ENCODE assay signal across 12 mouse cellular contexts in genomic region chr1:152792736-152793494, GRCm38 (mm10). TPM values are rescaled to one million over a fixed set of nuclear protein-coding genes. Genes with fewer than 3 reads are reported as not detected.
A peak's percentile ranks its signal among the peaks of the same experiment; 100 is the strongest.
DNase-seq lines count a peak whose midpoint lies in the region; ATAC-seq and TF ChIP-seq lines count a peak whose summit lies in the region.
"Had no signal": no experiment of that assay in that cellular context is flagged by ENCODE, and none has a peak within 500 bp of the region (broad histone marks: within the 10 kb centered on the region; RNA-seq: fewer than 3 reads in every experiment).

No protein-coding gene starts in this region.

- no peak for TF ChIP-seq CTCF in hindbrain, postnatal 0 days (IDR thresholded peaks at IDR 0.05; ENCODE audit: low read depth)
- TF ChIP-seq CTCF in olfactory bulb, adult 2 months (IDR thresholded peaks at IDR 0.05; ENCODE audit: insufficient read depth, low read depth, low read length): no peak

- no peak overlapping the region for H3K4me2 ChIP-seq in midbrain, embryonic 12.5 days (replicated peaks)
- no peak overlapping the region; the same call in 1 of the 2 replicates for H3K4me2 ChIP-seq in midbrain, embryonic 15.5 days
- no peak overlapping the region for H3K4me2 ChIP-seq in hindbrain, postnatal 0 days (ENCODE audit: low read depth, low read length)
- H3K4me2 ChIP-seq: lung, embryonic 15.5 days had no signal

- H3K9me3 ChIP-seq in midbrain, embryonic 12.5 days: peaks cover 4% of the 10 kb centered on the region; the same call in 1 of the 2 replicates
- H3K9me3 ChIP-seq in midbrain, embryonic 15.5 days: no peaks in the 10 kb centered on the region
- H3K9me3 ChIP-seq in hindbrain, postnatal 0 days (ENCODE audit: low read length): no peaks in the 10 kb centered on the region
- H3K9me3 ChIP-seq: lung, embryonic 15.5 days had no signal

- H3K36me3 ChIP-seq in midbrain, embryonic 12.5 days: no peaks in the 10 kb centered on the region
- no peaks in the 10 kb centered on the region for H3K36me3 ChIP-seq in midbrain, embryonic 15.5 days (replicated peaks)
- H3K36me3 ChIP-seq in hindbrain, postnatal 0 days (ENCODE audit: insufficient read depth, low read length): no peaks in the 10 kb centered on the region
- H3K36me3 ChIP-seq: lung, embryonic 15.5 days had no signal

- no peak for ATAC-seq in midbrain, embryonic 12.5 days (ENCODE audit: low FRiP score, low read depth)
- ATAC-seq in midbrain, embryonic 15.5 days (replicated peaks): no peak
- peak; percentile 83 for ATAC-seq in hindbrain, postnatal 0 days
- ATAC-seq: inflammation-experienced regulatory T-cells, adult 6 months had no signal

- no peak for TF ChIP-seq POLR2A in olfactory bulb, adult 2 months (IDR thresholded peaks at IDR 0.05; ENCODE audit: insufficient read depth, low read depth, low read length)

- 17% methylated on average over 12 of the region's 12 CpGs for WGBS in midbrain, embryonic 12.5 days
- 19% methylated on average over 12 of the region's 12 CpGs for WGBS in midbrain, embryonic 15.5 days
- 15% methylated on average over 12 of the region's 12 CpGs for WGBS in hindbrain, postnatal 0 days
- WGBS in olfactory bulb, adult 2 months: 54% methylated on average over 12 of the region's 12 CpGs

- no peak overlapping the region for H3K4me3 ChIP-seq in midbrain, embryonic 12.5 days
- no peak overlapping the region for H3K4me3 ChIP-seq in midbrain, embryonic 15.5 days
- H3K4me3 ChIP-seq in hindbrain, postnatal 0 days (ENCODE audit: low read length): no peak overlapping the region
- H3K4me3 ChIP-seq in olfactory bulb, adult 2 months (ENCODE audit: insufficient read depth, low read depth, low read length): no peak overlapping the region
- H3K4me3 ChIP-seq: erythroblast, embryonic 14.5 days; lung, embryonic 15.5 days had no signal

- H3K9ac ChIP-seq in midbrain, embryonic 12.5 days (replicated peaks): no peak overlapping the region
- H3K9ac ChIP-seq in midbrain, embryonic 15.5 days: no peak overlapping the region
- H3K9ac ChIP-seq in hindbrain, postnatal 0 days (replicated peaks; ENCODE audit: low read length): no peak overlapping the region
- H3K9ac ChIP-seq: lung, embryonic 15.5 days had no signal

- H3K27me3 ChIP-seq in midbrain, embryonic 12.5 days: peaks cover 8% of the 10 kb centered on the region; the same call in 1 of the 2 replicates
- no peaks in the 10 kb centered on the region for H3K27me3 ChIP-seq in midbrain, embryonic 15.5 days (replicated peaks)
- no peaks in the 10 kb centered on the region for H3K27me3 ChIP-seq in hindbrain, postnatal 0 days (ENCODE audit: insufficient read depth, low read length)
- H3K27me3 ChIP-seq: lung, embryonic 15.5 days had no signal

- DNase-seq in cerebellum, adult 11-12 months: peak; percentile 40
- no peak for DNase-seq in cerebellum, adult 11 months
- peak; percentile 59 for DNase-seq in hindbrain, postnatal 0 days (ENCODE audit: low spot score)
- DNase-seq in spleen, postnatal 4 days (ENCODE audit: low spot score in 2 of 2): no peak
- DNase-seq in spleen, postnatal 10 days (ENCODE audit: low spot score in 2 of 2): no peak

- H3K4me1 ChIP-seq in midbrain, embryonic 12.5 days: peaks cover 27% of the 10 kb centered on the region
- H3K4me1 ChIP-seq in midbrain, embryonic 15.5 days: no peaks in the 10 kb centered on the region
- no peaks in the 10 kb centered on the region for H3K4me1 ChIP-seq in hindbrain, postnatal 0 days (ENCODE audit: insufficient read depth, low read length)
- H3K4me1 ChIP-seq in olfactory bulb, adult 2 months (ENCODE audit: control insufficient read depth, insufficient read depth, low read length): peaks cover 5% of the 10 kb centered on the region; the same call in 1 of the 2 replicates

- H3K27ac ChIP-seq in midbrain, embryonic 12.5 days (replicated peaks): 0 out of 2 replicates have a peak overlapping the region, but pooled peaks have one; percentile 1
- no peak overlapping the region for H3K27ac ChIP-seq in midbrain, embryonic 15.5 days
- H3K27ac ChIP-seq in hindbrain, postnatal 0 days: peak overlapping the region; percentile 38; the same call in 1 of the 2 replicates
- H3K27ac ChIP-seq in olfactory bulb, adult 2 months (ENCODE audit: insufficient read depth, low read depth, low read length): peak overlapping the region; percentile 50; the same call in 1 of the 2 replicates
- H3K27ac ChIP-seq: lung, embryonic 15.5 days had no signal

RNA-seq across cellular contexts. Expression of gene Ncf2, which starts 7.1 kb away (rescaled TPM):
- 2.2 and 3.0 TPM in 2 replicates for polyA plus RNA-seq in midbrain, embryonic 12.5 days (2016; fragmentation: Nextera tagmentation; extraction: Ambion mirVana)
- polyA plus RNA-seq in midbrain, embryonic 15.5 days (2015; fragmentation: Nextera tagmentation; extraction: Ambion mirVana): 2.2 and 2.6 TPM in 2 replicates
- total RNA-seq in hindbrain, postnatal 0 days (2014; rRNA removed): 3.7 and 16.7 TPM in 2 replicates
- polyA plus RNA-seq in hindbrain, postnatal 0 days (2015; fragmentation: Nextera tagmentation; extraction: Ambion mirVana): 1.8 and 3.5 TPM in 2 replicates
- polyA plus RNA-seq in olfactory bulb, adult 2 months (2012; ENCODE audit: insufficient read depth, insufficient read length, low replicate concordance, missing spikeins): not detected in 2 replicates

RNA-seq across cellular contexts. Expression of gene Arpc5, which starts 26.6 kb away (rescaled TPM):
- polyA plus RNA-seq in midbrain, embryonic 12.5 days (2016; fragmentation: Nextera tagmentation; extraction: Ambion mirVana): 285 and 287 TPM in 2 replicates
- polyA plus RNA-seq in midbrain, embryonic 15.5 days (2015; fragmentation: Nextera tagmentation; extraction: Ambion mirVana): 333 and 344 TPM in 2 replicates
- total RNA-seq in hindbrain, postnatal 0 days (2014; rRNA removed): 108 and 118 TPM in 2 replicates
- polyA plus RNA-seq in hindbrain, postnatal 0 days (2015; fragmentation: Nextera tagmentation; extraction: Ambion mirVana): 312 and 319 TPM in 2 replicates
- not detected in 2 replicates for polyA plus RNA-seq in olfactory bulb, adult 2 months (2012; ENCODE audit: insufficient read depth, insufficient read length, low replicate concordance, missing spikeins)

RNA-seq across cellular contexts. Expression of gene Rgl1, which starts 26.8 kb away (rescaled TPM):
- 16.3 and 18.2 TPM in 2 replicates for polyA plus RNA-seq in midbrain, embryonic 12.5 days (2016; fragmentation: Nextera tagmentation; extraction: Ambion mirVana)
- 14.9 and 15.7 TPM in 2 replicates for polyA plus RNA-seq in midbrain, embryonic 15.5 days (2015; fragmentation: Nextera tagmentation; extraction: Ambion mirVana)
- total RNA-seq in hindbrain, postnatal 0 days (2014; rRNA removed): 16.1 and 17.6 TPM in 2 replicates
- polyA plus RNA-seq in hindbrain, postnatal 0 days (2015; fragmentation: Nextera tagmentation; extraction: Ambion mirVana): 16.0 and 17.0 TPM in 2 replicates
- not detected in 2 replicates for polyA plus RNA-seq in olfactory bulb, adult 2 months (2012; ENCODE audit: insufficient read depth, insufficient read length, low replicate concordance, missing spikeins)

RNA-seq across cellular contexts. Expression of gene Apobec4, which starts 42.6 kb away (rescaled TPM):
- not detected in 2 replicates for polyA plus RNA-seq in midbrain, embryonic 12.5 days (2016; fragmentation: Nextera tagmentation; extraction: Ambion mirVana)
- polyA plus RNA-seq in midbrain, embryonic 15.5 days (2015; fragmentation: Nextera tagmentation; extraction: Ambion mirVana): 0.24 TPM in 1 of 2 replicates, not detected in the other
- total RNA-seq in hindbrain, postnatal 0 days (2014; rRNA removed): not detected in 2 replicates
- not detected in 2 replicates for polyA plus RNA-seq in hindbrain, postnatal 0 days (2015; fragmentation: Nextera tagmentation; extraction: Ambion mirVana)
- polyA plus RNA-seq in olfactory bulb, adult 2 months (2012; ENCODE audit: insufficient read depth, insufficient read length, low replicate concordance, missing spikeins): not detected in 2 replicates
- polyA plus RNA-seq: erythroblast, embryonic 14.5 days; inflammation-experienced regulatory T-cells, adult 6 months; small intestine, adult 2 months had no signal

Comparison
In these comparisons a context has a peak if more than half of its experiments do, and no peak if none do; other contexts are left out.
1. DNase-seq: peak in cerebellum, adult 11-12 months (single experiment) and hindbrain, postnatal 0 days (single experiment); none in cerebellum, adult 11 months (single experiment), spleen, postnatal 4 days (0 of 2) and spleen, postnatal 10 days (0 of 2).